Mouse (Mus musculus) CD4-positive, CD25-positive, alpha-beta regulatory T cell, adult 2 months (primary cell): ENCODE results near the gene Gpr61.

Experiments used
- DNase-seq: peaks from one replicate; pipeline ENCODE4 v3.0.0-alpha.2; 2012; ENCODE audit warnings: low read depth, low spot score

Gpr61 gene

GRCm38 (mm10) chr3:108154656-108155055 is at the start of gene Gpr61:
TSS of gene Gpr61 (minus strand) at chr3:108154882.
- DNase-seq = no peak

GRCm38 (mm10) chr3:108204470-108204869 is 49.8 kb upstream of the Gpr61 start:
- DNase-seq = no peak

GRCm38 (mm10) chr3:108203621-108204325 is 49.1 kb upstream of the Gpr61 start:
- peak; percentile 83 for DNase-seq

DNA sequence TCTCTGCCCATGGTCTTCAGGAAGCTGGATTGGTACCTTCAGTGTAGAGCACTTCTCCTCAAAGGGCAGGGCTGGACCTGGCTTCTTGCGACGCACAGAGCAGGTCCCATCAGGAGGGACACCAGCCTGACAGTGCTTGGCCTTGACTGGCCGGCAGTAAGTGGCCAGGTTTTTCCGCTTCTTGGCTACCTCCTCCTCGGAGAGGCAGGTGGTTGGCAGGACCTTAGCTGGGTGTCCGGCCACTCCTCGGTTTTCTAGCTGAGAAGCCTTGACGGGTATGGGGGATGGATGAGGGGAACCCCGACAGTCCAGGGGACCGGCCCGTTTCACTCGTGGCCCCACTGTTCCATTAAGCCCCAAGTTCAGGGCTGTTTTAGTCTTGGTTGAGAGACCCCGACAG is 48.5 kb upstream of the Gpr61 start:
- DNase-seq = no peak

- no peak for DNase-seq
Observed at GRCm38 (mm10) chr3:108202506-108202905, 47.8 kb upstream of the Gpr61 start.

DNA sequence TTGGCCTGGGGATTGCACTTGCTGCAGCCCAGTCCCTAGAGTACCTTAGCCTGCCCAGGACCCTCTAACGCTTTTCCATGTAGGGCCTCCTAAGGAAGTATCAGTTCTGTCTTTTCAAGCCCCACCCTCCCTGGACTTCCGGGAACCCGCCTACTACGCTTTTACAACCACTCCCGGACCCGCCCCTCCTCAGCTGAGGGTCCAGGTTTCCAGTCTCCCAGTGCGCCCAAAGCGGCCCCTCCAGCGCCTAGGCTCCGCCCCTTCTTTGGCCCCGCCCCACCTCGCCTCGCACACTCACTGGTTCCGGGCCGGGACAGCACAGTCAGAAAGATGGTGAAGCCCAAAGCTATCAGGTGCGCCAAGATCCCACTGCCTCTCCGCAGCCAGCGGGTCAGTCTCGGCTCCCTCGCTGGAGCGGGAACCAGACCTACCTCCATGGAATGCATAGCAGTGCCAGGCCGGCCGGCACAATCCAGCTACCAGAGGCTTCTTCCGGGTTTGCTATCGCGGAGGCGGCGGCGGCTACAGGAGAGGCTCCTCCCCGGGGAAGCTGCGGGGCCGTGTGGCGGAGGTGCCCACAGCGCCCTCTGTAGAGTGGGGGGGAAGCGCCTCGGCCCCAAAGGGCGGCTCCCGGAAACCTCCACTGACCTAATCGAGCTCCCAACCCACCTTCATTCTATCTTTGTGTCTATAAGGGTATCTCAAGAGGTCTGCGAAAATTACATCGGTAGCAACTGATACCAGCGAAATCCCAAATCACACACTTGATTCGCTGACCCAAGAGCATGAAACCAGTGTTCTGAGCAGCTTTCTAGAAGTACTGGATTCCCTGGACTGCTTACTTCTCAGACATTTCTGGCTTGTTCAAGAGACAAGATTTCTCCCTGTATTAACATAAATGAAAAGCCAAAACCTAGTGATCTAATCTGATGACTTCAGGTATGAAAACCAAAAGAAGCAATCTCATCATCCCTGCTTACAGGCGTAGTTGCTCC is 45.9 kb upstream of the Gpr61 start, which contains the start of gene Cyb561d1:
TSS of gene Cyb561d1 (minus strand) at position 884 of the 995 bp plus-strand sequence.
- DNase-seq = peak; percentile 93

- DNase-seq = no peak
Observed at GRCm38 (mm10) chr3:108199231-108199630, 44.5 kb upstream of the Gpr61 start.

DNA sequence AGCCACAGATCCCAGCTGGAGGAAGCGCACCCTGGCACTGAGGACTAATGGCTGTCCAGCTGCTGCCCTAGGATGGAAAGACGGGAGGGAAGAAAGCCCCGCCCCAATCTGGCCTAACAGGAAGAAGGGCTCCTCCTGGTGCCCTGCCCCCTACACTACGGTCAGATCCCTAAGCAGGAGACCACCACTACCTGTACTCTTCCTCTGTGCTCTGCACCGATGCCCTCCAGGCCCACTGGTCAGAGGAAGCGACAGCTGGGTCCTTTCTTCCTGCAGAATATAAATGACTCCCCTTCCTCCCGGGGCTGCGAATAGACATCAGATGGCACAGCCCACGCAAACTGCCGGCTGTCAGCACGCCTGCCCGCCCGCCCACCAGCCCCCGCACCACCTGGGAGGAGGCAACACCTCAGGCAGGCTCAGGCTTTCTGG is 42.4 kb upstream of the Gpr61 start:
- no peak for DNase-seq

DNA sequence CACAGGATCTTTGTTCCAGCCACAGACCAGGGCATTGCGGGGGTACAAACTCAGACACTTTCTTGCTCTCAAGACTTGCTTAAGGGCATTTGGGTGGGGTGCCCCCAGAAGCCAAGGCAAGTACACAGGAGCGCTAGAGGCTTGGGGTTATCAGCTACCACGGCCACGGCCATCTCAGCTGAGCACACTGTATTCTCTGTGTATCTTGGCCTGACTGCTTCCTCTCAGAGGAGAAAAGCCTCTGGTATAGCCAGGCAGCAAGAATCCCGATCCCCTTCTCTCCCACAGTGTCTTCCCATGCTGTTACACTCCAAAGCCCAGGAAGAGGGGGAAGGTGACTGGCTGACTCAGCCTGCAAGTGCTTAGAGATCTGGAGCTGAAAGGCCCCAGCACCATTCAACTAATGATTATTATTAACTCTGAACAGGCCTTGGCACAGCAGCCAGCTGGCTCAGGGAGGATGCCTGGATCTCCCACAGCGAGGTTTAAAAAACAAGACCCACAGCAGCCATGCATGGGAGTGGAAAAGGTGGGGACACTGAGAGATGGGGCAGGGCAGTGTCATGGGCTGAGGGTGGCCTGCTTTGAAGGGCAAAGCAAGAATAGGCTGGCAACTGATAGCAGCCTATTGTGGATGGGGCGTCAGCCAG is 41.4 kb upstream of the Gpr61 start:
- no peak for DNase-seq

GRCm38 (mm10) chr3:108195287-108195686 is 40.6 kb upstream of the Gpr61 start:
- no peak for DNase-seq

DNA sequence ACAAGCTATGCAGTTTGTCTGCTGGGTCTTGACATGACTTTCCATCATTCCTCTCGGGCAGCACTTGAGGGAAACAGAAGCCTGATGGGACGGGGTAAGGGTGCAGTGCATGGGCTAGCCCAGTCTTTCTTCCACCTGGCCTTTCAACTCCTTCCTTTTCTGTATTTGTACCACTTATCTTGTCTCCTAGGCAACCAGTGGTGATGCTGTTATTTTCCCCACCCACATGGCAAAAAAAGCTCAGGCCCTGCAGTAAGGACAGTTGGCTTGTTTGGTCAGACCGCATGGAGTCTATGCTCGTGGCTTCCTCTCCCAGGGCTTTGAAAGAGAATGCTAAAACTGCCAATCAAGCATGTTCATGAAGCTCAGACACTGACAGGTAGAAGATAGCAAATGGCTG is 39.0 kb upstream of the Gpr61 start:
- DNase-seq = no peak

- DNase-seq = no peak
Observed at GRCm38 (mm10) chr3:108189897-108190296, 35.2 kb upstream of the Gpr61 start.

- DNase-seq = no peak
Observed at GRCm38 (mm10) chr3:108188716-108189490, 34.2 kb upstream of the Gpr61 start.

- DNase-seq = no peak
Observed at GRCm38 (mm10) chr3:108187111-108187795, 32.6 kb upstream of the Gpr61 start.

DNA sequence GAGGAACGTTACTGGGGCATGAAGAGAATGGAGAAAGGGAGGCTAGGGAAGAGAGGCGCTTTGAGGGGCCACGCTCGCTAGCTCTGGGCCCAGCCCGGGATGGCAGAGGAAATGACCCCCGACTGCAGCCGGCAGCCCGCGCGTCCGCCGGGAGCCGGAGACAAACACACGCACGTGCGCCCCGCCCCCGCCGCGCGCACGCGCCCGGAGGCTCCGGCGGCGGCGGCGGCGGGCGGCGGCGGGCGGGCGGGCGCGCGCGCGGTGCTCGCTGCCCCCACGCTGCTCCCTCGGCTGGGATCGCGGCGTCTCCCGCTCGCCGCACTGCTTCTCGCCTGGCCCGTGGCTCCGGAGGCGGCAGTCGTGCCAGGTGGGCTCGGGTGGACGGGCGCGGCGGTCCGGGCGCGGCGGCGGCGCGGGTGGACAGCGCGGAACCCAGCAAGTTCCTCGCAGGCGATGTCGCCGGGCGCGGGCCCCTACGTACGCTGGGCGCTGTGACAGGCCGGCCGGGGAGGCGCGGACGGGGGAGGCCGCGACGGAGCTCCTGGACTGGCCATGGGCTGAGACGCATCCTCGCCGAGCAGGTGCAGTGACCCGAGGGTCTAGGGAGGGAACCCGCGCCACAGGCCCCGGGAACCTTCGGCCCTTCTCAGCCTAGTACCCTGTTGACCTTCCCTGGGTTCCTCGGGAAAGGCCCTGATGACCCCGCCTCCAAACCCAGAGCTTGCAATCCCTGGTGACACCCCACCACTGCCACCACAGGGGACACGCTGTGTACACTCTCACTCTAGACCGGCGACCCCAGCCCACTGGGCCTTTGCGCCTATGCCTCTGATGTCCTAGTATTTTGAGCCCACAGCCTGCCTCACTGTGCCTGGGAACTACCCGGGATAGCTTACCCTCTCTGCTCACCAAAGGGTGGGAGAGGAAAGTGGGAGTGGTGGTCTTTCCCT is 31.7 kb upstream of the Gpr61 start, which contains the start of gene Amigo1:
TSS of gene Amigo1 (plus strand) at position 238 of the 950 bp plus-strand sequence.
- peak; percentile 70 for DNase-seq

DNA sequence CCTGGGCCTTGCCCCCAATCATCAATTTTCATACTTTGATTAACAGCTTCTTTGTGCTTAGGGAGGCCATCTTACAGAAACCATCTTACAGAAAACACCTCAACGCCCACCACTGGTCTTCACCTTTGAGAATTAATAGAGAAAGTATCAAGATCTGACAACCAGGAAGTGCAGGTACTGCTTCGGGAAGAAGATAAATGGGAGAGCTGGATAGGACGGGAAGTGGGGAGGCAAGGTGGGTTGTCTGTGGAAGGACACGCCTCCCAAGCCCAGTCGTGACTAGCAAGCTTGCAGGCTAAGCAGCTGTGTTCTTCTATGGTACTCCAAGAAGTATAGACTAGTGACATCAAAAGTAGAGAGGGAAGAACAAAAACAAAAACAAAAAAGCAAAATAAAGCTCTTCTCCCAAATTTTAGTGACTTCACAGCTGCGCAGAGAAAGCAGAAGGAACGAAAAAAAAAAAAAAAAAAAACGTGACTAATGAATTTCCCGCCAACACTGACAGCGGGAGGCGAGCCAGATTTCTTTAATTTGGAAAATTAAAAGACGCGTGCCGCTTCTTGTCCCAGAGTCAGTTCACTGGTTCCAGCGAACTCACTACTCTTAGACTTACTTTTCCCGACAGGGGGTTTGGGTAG is 30.9 kb upstream of the Gpr61 start:
- no peak for DNase-seq

GRCm38 (mm10) chr3:108184742-108185141 is 30.1 kb upstream of the Gpr61 start:
- DNase-seq = no peak

DNA sequence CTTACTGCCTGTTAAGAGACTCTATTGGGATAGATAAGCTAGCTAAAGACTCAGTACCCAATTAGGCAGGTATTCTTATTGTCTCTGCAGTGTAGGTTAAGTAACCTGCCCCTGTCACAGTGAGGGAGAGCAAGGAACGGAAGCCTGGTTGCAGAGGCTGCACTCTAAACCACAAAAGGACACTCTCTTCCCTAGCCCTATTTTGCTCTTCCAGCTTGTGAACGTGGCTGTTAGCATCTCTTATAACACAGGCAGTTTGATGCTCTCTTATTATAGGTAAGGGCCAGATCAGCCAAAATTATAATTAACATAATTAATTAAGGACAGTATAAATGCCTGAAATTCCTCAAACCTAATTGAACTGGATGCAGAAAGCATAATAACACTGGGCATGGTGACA is 25.8 kb upstream of the Gpr61 start:
- no peak for DNase-seq
